Mouse (Mus musculus): Measurements from ENCODE around the gene Slc8b1.

DNA sequence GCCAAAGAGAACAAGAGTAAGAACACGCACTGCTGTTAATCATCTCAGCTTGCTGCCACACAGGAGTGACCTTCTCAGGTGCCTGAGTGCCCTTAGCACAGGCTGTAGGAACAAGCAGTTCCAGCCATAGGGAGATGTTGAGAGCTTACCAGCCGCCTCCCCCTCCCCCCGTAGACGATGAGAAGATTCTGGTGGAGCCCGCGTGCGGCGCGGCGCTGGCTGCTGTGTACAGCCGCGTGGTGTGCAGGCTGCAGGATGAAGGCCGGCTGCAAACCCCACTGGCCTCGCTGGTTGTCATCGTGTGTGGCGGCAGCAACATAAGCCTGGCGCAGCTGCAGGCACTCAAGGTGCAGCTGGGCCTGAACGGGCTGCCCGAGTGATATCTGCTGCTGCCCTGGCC, 27.6 kb upstream of the Slc8b1 start:
- no peak for TF ChIP-seq CTCF (conservative IDR thresholded peaks at IDR 0.05; ENCODE audit: insufficient read depth, insufficient read length, low read depth, low read length)
- no peak for TF ChIP-seq POLR2A (IDR thresholded peaks at IDR 0.05; ENCODE audit: low read depth, low read length)

Data from kidney, adult 2 months (tissue).